Mouse (Mus musculus) bone marrow, adult 2 months (tissue): ENCODE data around the gene Ndnf.

Experiments
- CTCF ChIP-seq: fragments of 200-500 bp; IDR thresholded peaks from 2 replicates; pipeline ENCODE4 v1.5.1; 2011; ENCODE audit warnings: low read length, control low read depth; ENCODE audit not compliant: control insufficient read depth, insufficient read depth
- POLR2A ChIP-seq: fragments of 200-500 bp; IDR thresholded peaks from 2 replicates; pipeline ENCODE4 v1.6.1; 2011; ENCODE audit warnings: low read depth, mild to moderate bottlenecking, control low read depth, low read length, borderline replicate concordance; ENCODE audit not compliant: control insufficient read depth

DNA sequence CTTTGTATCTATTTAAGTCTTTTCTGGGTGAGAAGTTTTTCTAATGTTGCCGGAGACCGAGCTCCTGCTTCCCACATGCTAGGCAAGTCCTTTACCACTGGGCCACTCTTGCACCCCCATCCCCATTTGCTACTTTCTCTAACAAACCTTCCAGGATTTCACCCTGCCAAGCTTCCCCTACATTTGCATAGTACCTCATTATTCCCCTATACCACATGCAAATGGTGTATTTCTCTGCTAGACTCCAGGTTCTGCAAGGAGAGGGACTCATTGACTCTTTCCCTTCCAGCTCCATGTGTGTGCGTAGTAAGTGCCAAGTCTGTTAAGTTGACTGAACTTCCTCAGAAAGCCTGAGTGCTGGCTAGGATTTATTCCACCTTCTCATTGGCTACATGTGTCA lies 5.1 kb upstream of the Ndnf start:
- no peak for TF ChIP-seq CTCF
- no peak for TF ChIP-seq POLR2A
